Mouse (Mus musculus) liver, adult (tissue): ENCODE measurements around the gene Glt6d1.

Experiments
- GATA4 ChIP-seq: IDR thresholded peaks from 2 replicates; pipeline ENCODE4 v1.6.1; 2014; ENCODE audit warnings: mild to moderate bottlenecking, low read length; ENCODE audit not compliant: insufficient replicate concordance

Gene Glt6d1

DNA sequence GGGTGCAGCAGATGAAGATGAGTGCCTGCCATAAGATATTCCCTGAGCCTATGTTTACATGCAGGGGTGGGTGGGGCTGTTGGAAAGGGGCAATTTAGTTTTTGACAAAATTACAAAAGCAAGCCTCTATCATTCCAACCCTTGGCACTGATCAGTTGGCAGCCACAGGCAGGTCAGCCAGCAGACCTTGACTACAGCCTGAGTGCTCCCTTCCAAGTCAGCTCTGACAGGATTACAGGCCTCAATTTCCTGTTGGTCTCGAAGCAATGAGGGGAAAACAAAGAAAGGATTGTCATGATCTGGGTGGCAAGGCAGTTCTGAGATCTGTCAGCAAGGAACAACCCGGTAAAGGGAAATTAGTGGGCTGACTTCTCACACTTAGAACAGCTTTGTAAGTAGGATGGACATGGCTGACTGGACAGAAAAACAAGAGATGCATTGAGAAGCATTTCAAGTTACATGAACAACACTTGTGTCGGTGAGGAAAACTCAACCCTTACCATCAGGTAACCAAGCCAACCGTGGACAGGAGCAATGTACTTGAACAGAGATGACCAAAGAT lies 57.5 kb downstream of the Glt6d1 start:
- no peak for TF ChIP-seq GATA4

DNA sequence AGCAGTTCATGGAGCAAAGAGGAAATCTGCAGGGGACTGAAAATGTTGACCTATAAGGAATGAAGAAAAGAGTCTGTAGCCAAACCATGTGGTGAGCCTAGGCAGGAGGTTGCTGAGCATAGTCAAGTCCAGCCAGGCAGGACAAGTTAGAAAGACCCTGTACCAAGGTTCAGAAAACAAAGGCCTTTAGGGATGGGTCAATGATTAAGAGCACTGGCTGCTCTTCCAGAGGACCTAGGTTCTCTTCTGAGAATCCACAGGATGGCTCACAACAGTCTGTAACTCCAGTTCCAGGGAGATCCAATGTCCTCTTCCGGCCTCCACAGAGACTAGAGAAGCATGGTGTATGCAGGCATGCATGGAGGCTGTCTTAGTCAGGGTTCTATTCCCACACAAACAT lies 61.4 kb downstream of the Glt6d1 start:
- TF ChIP-seq GATA4: no peak
